Mouse (Mus musculus) lung, embryonic 15.5 days (tissue): ENCODE data around the gene Hsp90b1. TPM values are rescaled to one million over a fixed set of nuclear protein-coding genes. Genes with fewer than 3 reads are reported as not detected.

Experiments used
- ATAC-seq: fragments of 200-750 bp; cut with Nextera tagmentation; 2 replicates; pipeline ENCODE4 v1.8.0; 2017; ENCODE audit warnings: moderate number of reproducible peaks, borderline replicate concordance; ENCODE audit not compliant: low FRiP score, low TSS enrichment; ENCODE audit errors: extremely low read depth
- H3K27ac ChIP-seq: fragments of 300-500 bp; sonication (generic); 2 replicates; pipeline ENCODE4 v1.5.1; 2015; ENCODE audit warnings: moderate library complexity, mild to moderate bottlenecking, inconsistent platforms
- H3K27me3 ChIP-seq: fragments of 300-500 bp; sonication (generic); 2 replicates; pipeline ENCODE4 v1.6.1; 2015; ENCODE audit warnings: inconsistent platforms
- H3K36me3 ChIP-seq: fragments of 300-500 bp; sonication (generic); 2 replicates; pipeline ENCODE4 v1.6.1; 2015; ENCODE audit warnings: inconsistent platforms
- H3K4me1 ChIP-seq: fragments of 300-500 bp; sonication (generic); 2 replicates; pipeline ENCODE4 v1.6.1; 2015; ENCODE audit warnings: inconsistent platforms
- H3K4me2 ChIP-seq: fragments of 300-500 bp; sonication (generic); 2 replicates; pipeline ENCODE4 v1.6.1; 2015; ENCODE audit warnings: inconsistent platforms, mild to moderate bottlenecking, moderate library complexity
- H3K4me3 ChIP-seq: fragments of 300-500 bp; sonication (generic); 2 replicates; pipeline ENCODE4 v1.5.1; 2015; ENCODE audit warnings: mild to moderate bottlenecking, inconsistent platforms
- H3K9ac ChIP-seq: fragments of 300-500 bp; sonication (generic); 2 replicates; pipeline ENCODE4 v1.6.1; 2015; ENCODE audit warnings: inconsistent platforms
- H3K9me3 ChIP-seq: fragments of 300-500 bp; sonication (generic); 2 replicates; pipeline ENCODE4 v1.6.1; 2016; ENCODE audit warnings: inconsistent platforms
- WGBS: fragments of 180-500 bp; shearing (Covaris S2); methylation state at CpG from one replicate; pipeline ENCODE4 v1.1.7; 2015; 5-methylcytosine and 5-hydroxymethylcytosine counted together
- polyA plus RNA-seq: library from polyadenylated mRNA; unstranded; fragments of >200 nt; fragmentation: Nextera tagmentation; extraction: Ambion mirVana; gene quantifications from 2 replicates; pipeline ENCODE4 v1.2.1, GENCODE M21; 2015

Gene Hsp90b1
- polyA plus RNA-seq = 767 and 820 TPM in 2 replicates

DNA sequence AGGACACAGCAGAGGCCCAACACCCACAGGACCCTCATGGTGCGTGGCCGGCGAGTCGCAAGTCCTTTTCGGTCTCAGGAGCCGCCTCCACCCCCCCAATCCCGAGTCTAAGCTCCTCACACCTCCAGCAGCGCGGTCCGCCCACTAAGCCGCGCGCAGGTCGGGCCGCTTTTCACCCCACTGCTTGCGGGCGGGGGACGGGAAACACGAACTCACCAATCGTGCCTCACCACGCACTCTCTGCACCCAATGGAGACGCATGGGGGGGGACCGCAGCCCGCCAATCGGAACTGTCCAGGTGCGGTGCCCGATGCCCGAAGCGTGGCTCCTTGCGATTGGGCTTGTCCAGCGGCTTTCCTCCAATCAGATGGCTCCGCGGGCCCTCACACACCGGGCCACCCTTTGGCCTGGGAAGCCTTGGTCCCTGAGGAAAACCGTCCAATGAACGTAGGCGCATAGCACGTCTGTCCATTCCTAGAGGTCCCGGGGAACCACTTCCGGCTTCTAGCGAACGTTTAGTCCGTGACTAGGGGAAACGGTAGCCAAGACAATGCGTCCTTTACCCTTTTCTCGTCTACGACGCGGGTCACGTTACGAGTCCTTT is at the start of gene Hsp90b1, which contains the start of gene Ttc41:
Hsp90b1 (minus strand) TSS at position 192 of the 604 bp plus-strand sequence.
Ttc41 (plus strand) TSS at position 494 of the 604 bp plus-strand sequence.
- peak; percentile 97 for ATAC-seq
- Histone ChIP-seq H3K4me1 (peaks cover 45% of the 10 kb centered on the region), H3K27ac (peak within 1 kb of the TSS; percentile 97), H3K4me3 (peak within 1 kb of the TSS; percentile 96), H3K4me2 (peak within 1 kb of the TSS; percentile 68), H3K27me3 (no peaks in the 10 kb centered on the region), H3K36me3 (peaks cover 25% of the 10 kb centered on the region), H3K9me3 (no peaks in the 10 kb centered on the region), H3K9ac (peak within 1 kb of the TSS; percentile 97)
- under 1% methylated on average over 51 of the region's 51 CpGs for WGBS

DNA sequence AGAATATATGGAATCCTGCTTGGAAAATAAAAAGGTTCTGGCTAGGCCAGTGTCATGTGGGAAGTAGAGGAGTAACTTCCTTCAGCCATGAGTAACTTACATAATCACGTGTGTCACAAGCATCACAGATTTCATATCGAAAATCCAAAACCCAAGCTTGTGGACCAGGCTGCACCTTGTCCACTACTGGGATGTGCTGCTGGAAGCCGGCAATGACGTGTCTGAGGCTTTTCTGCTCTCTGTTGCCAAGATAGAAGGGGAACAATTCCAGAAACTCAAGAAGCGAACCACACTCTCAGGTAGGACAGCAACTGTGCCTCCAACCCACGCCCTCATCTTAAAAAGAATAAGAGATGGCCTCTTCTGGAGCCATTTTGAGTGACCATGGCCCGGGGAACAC is 39.0 kb upstream of the Hsp90b1 start:
- no peak overlapping the region for H3K4me2 ChIP-seq
- no peaks in the 10 kb centered on the region for H3K36me3 ChIP-seq
- WGBS = 81% methylated on average over 7 of the region's 7 CpGs
- H3K27ac ChIP-seq = no peak overlapping the region
- no peaks in the 10 kb centered on the region for H3K27me3 ChIP-seq
- H3K4me1 ChIP-seq = no peaks in the 10 kb centered on the region
- H3K9me3 ChIP-seq = no peaks in the 10 kb centered on the region
- ATAC-seq = no peak
- H3K4me3 ChIP-seq = no peak overlapping the region
- H3K9ac ChIP-seq = no peak overlapping the region

DNA sequence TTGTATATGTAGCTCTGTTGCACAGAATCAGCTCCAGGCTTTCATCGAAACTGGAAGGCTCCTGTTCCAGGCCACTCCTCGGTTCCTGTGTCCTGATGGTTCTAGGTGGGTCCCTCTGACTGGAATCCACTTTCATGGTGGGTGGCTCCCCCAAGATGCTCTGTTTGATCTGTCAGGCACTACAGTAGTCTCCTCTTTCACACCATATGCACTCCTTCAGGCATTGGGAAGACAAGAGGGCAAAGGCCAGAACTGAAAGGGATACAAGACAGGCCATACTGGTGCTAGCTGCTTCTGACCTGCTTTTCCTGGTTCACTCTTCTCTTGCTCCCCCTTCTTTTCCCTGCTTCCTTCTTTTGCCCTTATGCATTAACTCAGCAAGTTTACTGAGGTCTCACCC is 37.6 kb upstream of the Hsp90b1 start:
- 78% methylated on average over 2 of the region's 2 CpGs for WGBS
- no peak for ATAC-seq
- H3K27ac ChIP-seq = no peak overlapping the region

DNA sequence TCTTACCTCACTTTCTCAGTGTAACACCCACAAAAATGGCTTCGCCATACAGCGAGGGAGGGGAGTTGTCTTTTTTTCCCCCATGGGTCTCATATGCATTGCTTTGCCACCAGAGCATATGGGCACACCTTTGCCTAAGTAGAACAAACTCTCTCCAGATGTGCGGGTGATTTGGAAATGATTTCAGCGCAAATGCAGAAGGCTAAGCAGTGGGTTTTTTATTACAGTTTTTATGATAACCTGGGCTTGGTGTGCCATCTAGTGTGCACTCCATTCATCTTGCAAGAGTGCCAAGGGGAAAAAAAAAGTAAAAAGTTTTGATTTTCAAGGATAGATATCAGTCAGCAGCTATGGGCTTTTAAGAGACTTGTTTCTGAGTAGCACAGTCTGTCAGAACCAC is 29.7 kb upstream of the Hsp90b1 start:
- Histone ChIP-seq H3K4me3 (no peak overlapping the region), H3K9me3 (no peaks in the 10 kb centered on the region), H3K36me3 (no peaks in the 10 kb centered on the region), H3K27ac (no peak overlapping the region), H3K27me3 (no peaks in the 10 kb centered on the region), H3K9ac (no peak overlapping the region), H3K4me1 (no peaks in the 10 kb centered on the region), H3K4me2 (no peak overlapping the region)
- ATAC-seq = no peak
- WGBS = 74% methylated on average over 4 of the region's 4 CpGs

More for the DNA sequence above, 37.6 kb upstream of the Hsp90b1 start:
- Histone ChIP-seq H3K36me3 (no peaks in the 10 kb centered on the region), H3K4me1 (no peaks in the 10 kb centered on the region), H3K4me3 (no peak overlapping the region), H3K9me3 (no peaks in the 10 kb centered on the region), H3K9ac (no peak overlapping the region), H3K4me2 (no peak overlapping the region), H3K27me3 (no peaks in the 10 kb centered on the region)

DNA sequence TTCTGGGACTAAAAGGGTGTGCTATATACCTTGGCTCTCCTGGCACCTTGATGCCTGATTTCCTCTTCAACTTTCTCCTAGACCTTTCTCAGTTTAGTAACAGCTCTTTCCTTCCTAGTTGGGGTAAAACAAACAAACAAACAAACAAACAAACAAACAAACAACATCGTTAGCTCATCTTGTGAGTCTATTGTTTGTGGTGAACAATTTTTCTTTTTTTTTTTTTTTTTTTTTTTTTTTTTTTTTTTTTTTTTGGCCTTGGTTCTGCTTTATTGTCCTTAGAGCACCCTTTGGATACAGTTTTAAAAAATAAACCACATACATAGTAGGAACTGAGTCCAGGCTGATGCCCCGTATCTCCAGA is 26.2 kb upstream of the Hsp90b1 start:
- Histone ChIP-seq H3K27me3 (no peaks in the 10 kb centered on the region), H3K27ac (no peak overlapping the region), H3K36me3 (no peaks in the 10 kb centered on the region), H3K4me1 (peaks cover 9% of the 10 kb centered on the region), H3K4me3 (no peak overlapping the region; the same call in 1 of the 2 replicates), H3K9ac (no peak overlapping the region), H3K4me2 (no peak overlapping the region), H3K9me3 (no peaks in the 10 kb centered on the region)
- ATAC-seq = no peak
- 20% methylated on average over 2 of the region's 2 CpGs for WGBS

DNA sequence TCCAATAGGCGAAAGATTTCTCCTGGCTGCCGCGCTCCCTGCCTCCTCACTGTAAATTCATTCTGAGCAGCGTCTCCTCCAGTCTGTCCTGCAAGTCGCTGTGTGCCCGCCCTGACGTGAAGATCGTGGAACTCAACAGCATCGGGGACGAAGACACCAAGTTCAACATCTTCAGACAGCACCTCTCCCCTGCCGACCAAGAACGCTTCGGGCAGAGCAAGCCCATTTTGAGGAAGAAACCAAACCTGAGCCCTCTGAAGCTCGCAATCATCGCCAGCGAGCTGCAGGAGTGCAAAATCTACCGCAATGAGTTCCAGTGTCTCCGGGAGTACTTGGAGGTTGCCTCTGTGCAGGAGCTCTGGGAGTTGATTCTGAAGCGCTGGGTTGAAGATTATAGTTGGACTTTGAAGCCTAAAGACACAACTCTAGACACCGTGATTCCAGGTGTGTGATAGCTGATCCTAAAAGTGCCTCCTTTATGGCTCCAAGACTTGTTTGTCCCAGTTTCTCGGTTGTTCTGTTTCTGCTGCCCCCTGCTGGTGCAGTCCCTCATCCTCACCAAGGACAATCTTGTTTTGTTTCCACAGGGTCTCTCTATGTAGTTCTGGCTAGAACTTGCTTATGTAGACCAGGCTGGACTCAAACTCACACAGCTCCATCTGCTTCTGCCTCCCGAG is 25.7 kb upstream of the Hsp90b1 start:
- H3K4me2 ChIP-seq = peak overlapping the region; percentile 79
- H3K4me3 ChIP-seq = peak overlapping the region; percentile 49
- no peak for ATAC-seq
- H3K27me3 ChIP-seq = no peaks in the 10 kb centered on the region
- no peaks in the 10 kb centered on the region for H3K9me3 ChIP-seq
- peaks cover 9% of the 10 kb centered on the region for H3K4me1 ChIP-seq
- H3K9ac ChIP-seq = peak overlapping the region; percentile 66
- H3K27ac ChIP-seq = no peak overlapping the region
- no peaks in the 10 kb centered on the region for H3K36me3 ChIP-seq
- WGBS = 10% methylated on average over 22 of the region's 22 CpGs

DNA sequence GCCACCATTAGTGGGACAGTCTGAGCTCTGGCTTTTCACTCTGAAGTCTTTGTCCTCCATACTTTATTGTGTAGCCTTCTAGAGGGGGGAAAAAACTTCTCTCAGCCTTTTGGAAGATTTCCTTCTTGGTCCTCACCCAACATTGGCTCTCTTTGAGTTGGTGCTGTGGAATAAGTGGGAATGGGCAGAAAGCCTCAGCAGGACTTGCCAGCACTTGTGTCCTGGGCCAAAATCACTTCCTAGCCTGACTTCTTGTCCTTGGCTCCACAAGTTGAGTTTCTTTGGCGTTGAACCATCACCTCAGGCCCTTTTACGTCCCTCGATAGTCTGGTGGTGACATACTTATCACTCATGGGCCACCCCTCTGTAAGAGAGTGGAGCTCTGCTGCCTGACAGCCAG is 22.9 kb upstream of the Hsp90b1 start:
- Histone ChIP-seq H3K9ac (no peak overlapping the region), H3K4me2 (peak overlapping the region; percentile 62), H3K4me1 (peaks cover 9% of the 10 kb centered on the region), H3K9me3 (no peaks in the 10 kb centered on the region), H3K4me3 (no peak overlapping the region), H3K27me3 (no peaks in the 10 kb centered on the region), H3K36me3 (no peaks in the 10 kb centered on the region), H3K27ac (peak overlapping the region; percentile 63)
- no peak for ATAC-seq
- 81% methylated on average over 3 of the region's 3 CpGs for WGBS

DNA sequence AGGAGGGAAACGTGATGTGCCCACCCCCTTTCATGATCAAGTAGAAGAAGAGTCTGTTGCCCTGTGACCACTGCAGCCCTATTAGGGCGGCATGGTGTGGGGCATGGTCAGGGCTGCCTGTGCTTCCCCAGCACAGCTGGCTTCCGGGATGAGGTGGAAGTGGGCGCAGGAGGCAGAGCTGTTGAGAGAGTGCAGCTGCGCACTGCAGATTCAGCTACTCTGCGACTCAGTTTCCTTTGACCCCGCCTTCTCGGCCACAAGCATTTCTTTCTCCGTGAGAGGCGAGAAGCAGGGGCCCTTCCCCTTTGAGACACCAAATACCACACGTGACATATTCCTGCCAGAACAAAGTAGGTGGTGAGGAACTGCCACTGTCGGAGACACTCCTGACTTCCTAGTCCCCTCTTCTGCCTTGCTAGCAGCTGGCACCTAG is 22.3 kb upstream of the Hsp90b1 start:
- Histone ChIP-seq H3K4me3 (peak overlapping the region; percentile 30), H3K27ac (peak overlapping the region; percentile 63), H3K4me2 (peak overlapping the region; percentile 62), H3K9ac (0 out of 2 replicates have a peak overlapping the region, but pooled peaks have one; percentile 14), H3K9me3 (no peaks in the 10 kb centered on the region), H3K27me3 (no peaks in the 10 kb centered on the region), H3K36me3 (no peaks in the 10 kb centered on the region), H3K4me1 (peaks cover 9% of the 10 kb centered on the region)
- 3% methylated on average over 12 of the region's 12 CpGs for WGBS
- ATAC-seq = peak; percentile 86

DNA sequence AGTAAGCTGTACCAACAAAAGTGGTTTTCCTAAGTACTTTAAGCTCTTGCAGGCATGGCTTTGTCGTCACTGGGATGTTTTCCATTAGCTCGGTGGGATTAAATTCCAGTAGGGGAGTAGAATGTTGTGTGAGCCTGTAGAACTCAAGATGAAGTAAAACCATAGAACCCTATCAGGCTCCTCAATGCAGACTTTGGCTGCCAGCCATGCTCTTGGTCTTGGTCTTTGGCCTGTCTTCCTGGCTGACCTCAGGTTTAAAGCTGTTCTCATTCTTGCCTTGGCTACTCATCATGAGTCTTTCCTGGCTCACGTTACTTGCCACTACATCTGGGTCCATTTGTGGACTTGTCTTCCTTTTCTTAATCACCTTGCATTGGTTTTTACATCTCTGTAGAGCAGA is 6.8 kb upstream of the Hsp90b1 start:
- Histone ChIP-seq H3K36me3 (no peaks in the 10 kb centered on the region), H3K9me3 (no peaks in the 10 kb centered on the region), H3K27ac (no peak overlapping the region), H3K4me3 (no peak overlapping the region), H3K27me3 (no peaks in the 10 kb centered on the region), H3K4me2 (no peak overlapping the region), H3K4me1 (peaks cover 2% of the 10 kb centered on the region; the same call in 1 of the 2 replicates), H3K9ac (no peak overlapping the region)
- WGBS = 65% methylated on average over 3 of the region's 3 CpGs
- no peak for ATAC-seq

DNA sequence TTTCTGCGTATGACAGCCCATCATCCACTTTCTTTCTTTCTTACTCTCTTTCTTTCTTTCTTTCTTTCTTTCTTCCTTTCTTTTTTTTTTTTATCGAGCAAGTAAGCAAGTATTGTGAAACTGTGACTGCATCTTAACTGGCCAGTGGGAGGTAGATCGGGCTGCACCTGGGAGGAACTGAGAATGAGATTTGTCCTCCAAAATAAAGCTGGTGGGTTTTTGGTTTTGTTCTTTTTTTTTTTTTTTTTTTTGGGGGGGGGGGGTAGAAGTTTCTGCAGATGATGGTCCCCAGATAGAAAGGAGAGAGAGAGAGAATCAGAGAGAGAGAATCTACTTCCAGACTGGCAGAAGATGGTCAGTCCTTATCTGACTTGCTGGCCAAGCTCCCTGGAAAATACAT is 1.8 kb upstream of the Hsp90b1 start:
- Histone ChIP-seq H3K4me3 (no peak overlapping the region), H3K4me1 (peaks cover 31% of the 10 kb centered on the region), H3K36me3 (peaks cover 10% of the 10 kb centered on the region), H3K27ac (peak overlapping the region; percentile 97), H3K9ac (peak overlapping the region; percentile 59; the same call in 1 of the 2 replicates), H3K27me3 (no peaks in the 10 kb centered on the region), H3K9me3 (no peaks in the 10 kb centered on the region), H3K4me2 (peak overlapping the region; percentile 61)
- 78% methylated on average over 3 of the region's 3 CpGs for WGBS
- no peak for ATAC-seq

DNA sequence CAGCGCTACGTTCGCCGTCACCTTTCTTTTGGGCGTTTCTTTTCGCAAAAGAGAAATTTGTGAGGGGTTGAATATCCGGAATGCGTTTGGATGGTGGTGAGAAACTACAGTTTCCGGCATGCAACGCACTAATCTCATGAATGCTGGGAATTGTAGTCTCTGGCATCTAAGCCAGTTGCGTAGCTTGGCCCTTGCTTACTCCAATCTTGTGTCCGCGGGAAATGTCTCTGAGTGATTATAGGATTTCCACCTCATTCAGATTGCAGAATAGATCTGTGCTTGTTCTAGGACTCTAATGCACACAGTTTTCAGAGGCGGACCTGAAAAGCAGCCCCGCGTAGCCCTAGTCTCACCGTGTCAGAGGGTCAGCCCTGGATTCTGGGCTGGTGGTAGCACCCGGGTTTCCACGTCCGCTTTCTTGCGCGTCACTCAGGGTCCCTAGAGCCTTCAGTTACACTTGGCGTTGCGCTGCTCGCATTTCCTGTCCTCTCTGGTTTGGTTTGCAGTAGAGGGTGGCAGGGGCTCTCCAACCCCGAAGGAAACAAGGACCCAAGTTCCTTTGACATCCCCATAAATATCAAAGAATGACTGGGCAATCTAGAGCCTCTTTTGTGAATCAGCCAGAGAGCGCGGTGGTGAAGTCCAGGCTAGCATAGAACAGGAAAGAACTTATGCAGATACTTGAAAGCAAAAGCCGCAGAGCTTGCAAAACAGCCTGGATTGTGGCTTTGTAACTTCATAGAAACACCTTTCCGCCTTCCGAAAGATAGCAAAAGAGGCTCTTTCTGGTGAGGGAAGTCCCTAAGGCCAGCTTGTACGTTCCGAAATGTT is 828 bp upstream of the Hsp90b1 start:
- Histone ChIP-seq H3K27me3 (no peaks in the 10 kb centered on the region), H3K4me1 (peaks cover 39% of the 10 kb centered on the region), H3K27ac (peak overlapping the region; percentile 97), H3K36me3 (peaks cover 18% of the 10 kb centered on the region), H3K4me2 (peak overlapping the region; percentile 61), H3K9me3 (no peaks in the 10 kb centered on the region), H3K9ac (peak overlapping the region; percentile 59), H3K4me3 (peak overlapping the region; percentile 96)
- WGBS = 3% methylated on average over 33 of the region's 33 CpGs
- peak; percentile 85 for ATAC-seq
